Mouse (Mus musculus) limb, embryonic 14.5 days (tissue): Measurements from ENCODE around the gene Serpinb9g. TPM values are rescaled to one million over a fixed set of nuclear protein-coding genes. Genes with fewer than 3 reads are reported as not detected.
"Not testable (repeated sequence)": the region's sequence is repeated elsewhere in the genome, so short reads cannot be mapped to it uniquely, and the experiment has no call there.

Experiments used
- ATAC-seq: fragments of 200-750 bp; cut with Nextera tagmentation; 2 replicates; pipeline ENCODE4 v1.8.0; 2017; ENCODE audit warnings: low read depth, moderate number of reproducible peaks, moderate TSS enrichment; ENCODE audit not compliant: low FRiP score
- DNase-seq: peaks from one replicate; pipeline ENCODE4 v3.0.0-alpha.2; 2015; ENCODE audit warnings: low spot score
- H3K27ac ChIP-seq: fragments of 300-500 bp; sonication (generic); replicated peaks from 2 replicates; pipeline ENCODE4 v1.5.1; 2014; ENCODE audit warnings: low read depth, mild to moderate bottlenecking, low read length, moderate library complexity, mixed read lengths
- H3K27me3 ChIP-seq: fragments of 300-500 bp; sonication (generic); 2 replicates; pipeline ENCODE4 v1.6.1; 2014; ENCODE audit warnings: low read length, mixed read lengths; ENCODE audit not compliant: control insufficient read depth, insufficient read depth
- H3K36me3 ChIP-seq: fragments of 300-500 bp; sonication (generic); 2 replicates; pipeline ENCODE4 v1.6.1; 2014; ENCODE audit warnings: mild to moderate bottlenecking, low read length, moderate library complexity, mixed read lengths; ENCODE audit not compliant: control insufficient read depth, insufficient read depth
- H3K4me1 ChIP-seq: fragments of 300-500 bp; sonication (generic); 2 replicates; pipeline ENCODE4 v1.6.1; 2014; ENCODE audit warnings: antibody characterized with exemption, low read length, mixed read lengths; ENCODE audit not compliant: control insufficient read depth, insufficient read depth
- H3K4me2 ChIP-seq: fragments of 300-500 bp; sonication (generic); replicated peaks from 2 replicates; pipeline ENCODE4 v1.6.1; 2014; ENCODE audit warnings: low read depth, mild to moderate bottlenecking, low read length, moderate library complexity; ENCODE audit not compliant: severe bottlenecking
- H3K4me3 ChIP-seq: fragments of 300-500 bp; sonication (generic); replicated peaks from 2 replicates; pipeline ENCODE4 v1.5.1; 2014; ENCODE audit warnings: low read length
- H3K9ac ChIP-seq: fragments of 300-500 bp; sonication (generic); 2 replicates; pipeline ENCODE4 v1.6.1; 2014; ENCODE audit warnings: mild to moderate bottlenecking, low read depth, low read length, moderate library complexity; ENCODE audit not compliant: severe bottlenecking
- H3K9me3 ChIP-seq: fragments of 300-500 bp; sonication (generic); 2 replicates; pipeline ENCODE4 v1.6.1; 2016; ENCODE audit warnings: low read length; ENCODE audit not compliant: control insufficient read depth
- POLR2A ChIP-seq: fragments of 200-500 bp; IDR thresholded peaks from 2 replicates; pipeline ENCODE4 v1.8.0; 2012; ENCODE audit warnings: inconsistent platforms, mild to moderate bottlenecking, moderate library complexity, borderline replicate concordance; ENCODE audit not compliant: insufficient read depth, insufficient read length; ENCODE audit errors: extremely low read depth
- WGBS: fragments of 180-500 bp; shearing (Covaris S2); extraction: QIAGEN DNeasy Blood & Tissue Kit; methylation state at CpG from one replicate; pipeline ENCODE4 v1.1.7; 2014; 5-methylcytosine and 5-hydroxymethylcytosine counted together
- polyA plus RNA-seq, 2 experiments: library from polyadenylated mRNA; depleted of rRNA in 1 of 2; stranded (reverse) in 1 of 2; unstranded in 1 of 2; fragments of >200 nt; fragmentation: Nextera tagmentation in 1 of 2; extraction: Ambion mirVana in 1 of 2; gene quantifications; 2 replicates each; pipeline versions ENCODE4 v1.2.1 to v1.2.3; 2012 to 2014

The Serpinb9g gene
- polyA plus RNA-seq (2012; rRNA removed): 0.09 TPM in 1 of 2 replicates, not detected in the other
- polyA plus RNA-seq (2014; fragmentation: Nextera tagmentation; extraction: Ambion mirVana): not detected in 2 replicates

DNA sequence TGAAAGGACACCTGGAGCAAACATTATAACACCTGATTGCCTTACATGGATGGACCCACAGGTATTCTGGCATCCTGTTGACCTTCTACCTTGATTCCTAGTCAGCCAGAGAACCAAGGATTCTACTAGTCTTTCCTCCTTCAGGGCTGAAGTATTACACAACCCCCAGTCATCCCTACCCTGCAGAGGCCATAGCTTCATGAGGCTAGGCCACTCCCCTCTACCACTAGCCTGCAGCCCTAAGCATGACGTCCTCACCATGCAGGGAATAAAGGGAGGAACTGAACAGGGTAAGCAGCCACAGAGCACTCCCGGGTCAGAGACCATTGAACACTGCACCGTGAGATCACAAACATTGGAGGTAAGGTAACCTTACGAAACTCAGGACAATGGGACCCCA, at the start of gene Serpinb9g:
TSS of gene Serpinb9g (plus strand) at position 301 of the 400 bp plus-strand sequence.
- H3K9ac ChIP-seq, H3K27me3 ChIP-seq, H3K27ac ChIP-seq, H3K9me3 ChIP-seq, H3K4me1 ChIP-seq, H3K4me2 ChIP-seq, ATAC-seq, H3K36me3 ChIP-seq, H3K4me3 ChIP-seq, DNase-seq: not testable (repeated sequence)
- WGBS: 85% methylated on average over 4 of the region's 4 CpGs

DNA sequence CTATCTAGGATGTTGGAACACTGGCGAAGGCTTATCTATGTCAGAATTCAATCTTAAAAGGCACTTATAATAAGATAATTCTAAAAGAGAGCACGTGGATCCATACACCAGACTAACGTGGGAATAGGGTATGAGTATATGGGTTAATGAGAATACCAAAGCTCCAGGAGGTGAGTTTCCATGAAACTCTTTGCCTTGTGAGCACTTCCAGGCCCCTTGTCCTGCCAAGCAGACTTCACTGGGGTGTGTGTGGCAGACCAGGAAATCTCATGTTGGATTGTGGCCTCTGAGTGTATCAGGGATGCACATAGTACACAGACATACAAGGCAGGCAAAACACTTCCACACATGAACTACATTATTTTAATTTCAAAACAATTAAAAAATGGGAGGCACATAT, 718 bp upstream of the Serpinb9g start:
- not testable (repeated sequence) for ATAC-seq, H3K4me2 ChIP-seq, H3K27me3 ChIP-seq, H3K9me3 ChIP-seq, H3K36me3 ChIP-seq, H3K9ac ChIP-seq, H3K27ac ChIP-seq, H3K4me3 ChIP-seq, DNase-seq, H3K4me1 ChIP-seq
- WGBS: 75% methylated on average over 3 of the region's 3 CpGs

DNA sequence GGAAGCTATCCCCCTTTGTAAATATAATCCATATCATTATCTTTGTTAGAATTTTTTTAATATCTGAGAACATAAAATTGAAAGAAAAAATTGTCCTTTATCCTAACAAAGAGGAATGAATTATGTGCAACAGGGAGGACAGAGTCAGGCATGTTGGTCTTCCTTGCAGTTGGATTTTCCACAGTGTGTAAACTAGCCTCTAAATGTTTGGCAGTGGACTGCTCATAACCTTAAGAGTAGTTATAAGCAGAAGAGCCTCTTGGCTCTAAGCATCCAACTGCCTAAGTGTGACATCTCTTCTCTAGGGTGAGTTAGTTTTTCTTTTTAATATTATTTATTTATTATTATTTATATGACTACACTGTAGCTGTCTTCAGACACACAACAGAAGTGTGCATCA, 40.0 kb downstream of the Serpinb9g start:
- H3K9ac ChIP-seq: no peak overlapping the region
- H3K27ac ChIP-seq: no peak overlapping the region

DNA sequence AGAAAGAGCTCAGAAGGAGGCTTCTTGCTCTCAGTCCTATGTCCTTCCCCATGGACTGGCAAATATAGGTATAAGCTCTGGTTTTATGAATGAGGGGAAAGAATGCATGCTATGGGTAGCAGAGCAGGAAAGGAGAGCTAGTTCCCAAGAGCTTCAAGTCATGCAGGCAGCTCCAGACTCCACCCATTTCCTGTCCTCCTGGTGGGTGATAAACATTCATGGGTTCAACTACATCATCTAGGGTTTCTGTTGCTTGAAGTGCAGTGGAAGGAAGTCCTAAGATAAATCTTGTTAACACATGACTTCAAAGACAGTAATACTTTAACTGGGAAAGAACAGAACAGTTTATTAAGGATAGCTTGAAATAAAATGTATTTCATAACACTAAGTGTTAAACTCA, 48.2 kb downstream of the Serpinb9g start:
- H3K27me3 ChIP-seq: no peaks in the 10 kb centered on the region
- no peak overlapping the region for H3K4me2 ChIP-seq
- no peak overlapping the region for H3K4me3 ChIP-seq
- H3K9me3 ChIP-seq: no peaks in the 10 kb centered on the region
- DNase-seq (no peak), ATAC-seq (no peak)
- H3K4me1 ChIP-seq: no peaks in the 10 kb centered on the region
- TF ChIP-seq POLR2A: no peak
- no peaks in the 10 kb centered on the region for H3K36me3 ChIP-seq
- no peak overlapping the region for H3K27ac ChIP-seq
- no peak overlapping the region for H3K9ac ChIP-seq

More for the DNA sequence above, 40.0 kb downstream of the Serpinb9g start:
- Histone ChIP-seq H3K4me2 (no peak overlapping the region), H3K36me3 (no peaks in the 10 kb centered on the region), H3K27me3 (no peaks in the 10 kb centered on the region), H3K4me3 (no peak overlapping the region), H3K4me1 (no peaks in the 10 kb centered on the region), H3K9me3 (no peaks in the 10 kb centered on the region)
- ATAC-seq (no peak), DNase-seq (no peak)
- TF ChIP-seq POLR2A: no peak

Other genes starting within 250 kb of the Serpinb9g start
- 0.17 and 0.24 TPM in 2 replicates for gene Serpinb9e, start 235.2 kb upstream of the Serpinb9g start, polyA plus RNA-seq (2012; rRNA removed)
- not detected in 2 replicates for gene Serpinb9e, start 235.2 kb upstream of the Serpinb9g start, polyA plus RNA-seq (2014; fragmentation: Nextera tagmentation; extraction: Ambion mirVana)
- 0.11 and 0.14 TPM in 2 replicates for gene Serpinb9f, start 160.7 kb upstream of the Serpinb9g start, polyA plus RNA-seq (2012; rRNA removed)
- not detected in 2 replicates for gene Serpinb9f, start 160.7 kb upstream of the Serpinb9g start, polyA plus RNA-seq (2014; fragmentation: Nextera tagmentation; extraction: Ambion mirVana)
- gene Gm11397, start 89.0 kb upstream of the Serpinb9g start, polyA plus RNA-seq (2012; rRNA removed): not detected in 2 replicates
- not detected in 2 replicates for gene Gm11397, start 89.0 kb upstream of the Serpinb9g start, polyA plus RNA-seq (2014; fragmentation: Nextera tagmentation; extraction: Ambion mirVana)
- not detected in 2 replicates for gene Serpinb6d, start 176.6 kb downstream of the Serpinb9g start, polyA plus RNA-seq (2012; rRNA removed)
- not detected in 2 replicates for gene Serpinb6d, start 176.6 kb downstream of the Serpinb9g start, polyA plus RNA-seq (2014; fragmentation: Nextera tagmentation; extraction: Ambion mirVana)